Mouse (Mus musculus) heart, adult 2 months (tissue): ENCODE measurements around the gene Cirbp. TPM values are rescaled to one million over a fixed set of nuclear protein-coding genes. Genes with fewer than 3 reads are reported as not detected.

Source experiments
- DNase-seq, 2 experiments: peaks; one replicate each; pipeline ENCODE4 v3.0.0; 2021
- H3K27ac ChIP-seq: fragments of 200-600 bp; 2 replicates; pipeline ENCODE4 v1.8.1; 2022
- H3K27me3 ChIP-seq: fragments of 200-500 bp; 2 replicates; pipeline ENCODE4 v1.6.1; 2012; ENCODE audit warnings: mild to moderate bottlenecking, low read length, inconsistent platforms, mixed read lengths; ENCODE audit not compliant: control insufficient read depth, insufficient read depth
- H3K36me3 ChIP-seq: fragments of 200-500 bp; 2 replicates; pipeline ENCODE4 v1.6.1; 2012; ENCODE audit warnings: low read length, inconsistent platforms; ENCODE audit not compliant: control insufficient read depth, insufficient read depth
- H3K4me1 ChIP-seq: fragments of 200-500 bp; 2 replicates; pipeline ENCODE4 v1.6.1; 2011; ENCODE audit warnings: low read length; ENCODE audit not compliant: control insufficient read depth, insufficient read depth
- H3K4me3 ChIP-seq: fragments of 200-600 bp; 2 replicates; pipeline ENCODE4 v1.8.1; 2022
- H3K79me2 ChIP-seq: fragments of 200-500 bp; replicated peaks from 2 replicates; pipeline ENCODE4 v1.6.1; 2012; ENCODE audit warnings: mild to moderate bottlenecking, inconsistent platforms, low read length, moderate library complexity, mixed read lengths; ENCODE audit not compliant: control insufficient read depth, insufficient read depth
- H3K9ac ChIP-seq: fragments of 200-500 bp; 2 replicates; pipeline ENCODE4 v1.6.1; 2012; ENCODE audit warnings: low read depth, mild to moderate bottlenecking, control low read depth, inconsistent platforms, low read length, mixed read lengths
- CTCF ChIP-seq: fragments of 200-600 bp; IDR thresholded peaks from 2 replicates; pipeline ENCODE4 v1.8.1; 2022; ENCODE audit warnings: antibody characterized with exemption, mild to moderate bottlenecking, moderate library complexity
- EP300 ChIP-seq: fragments of 200-500 bp; IDR thresholded peaks from 2 replicates; pipeline ENCODE4 v1.6.1; 2011; ENCODE audit warnings: low read depth, low read length, control low read depth; ENCODE audit not compliant: insufficient read depth
- POLR2A ChIP-seq: fragments of 200-500 bp; IDR thresholded peaks from 2 replicates; pipeline ENCODE4 v1.6.1; 2011; ENCODE audit warnings: mild to moderate bottlenecking, low read depth, low read length, control low read depth; ENCODE audit not compliant: insufficient read depth
- WGBS: fragments of 180-500 bp; shearing (Covaris S2); methylation state at CpG from one replicate; pipeline ENCODE4 v1.1.7; 2018; 5-methylcytosine and 5-hydroxymethylcytosine counted together
- intact Hi-C: fragments of 180-260 bp; cut with DNase I; formaldehyde crosslinking; loops from one replicate; pipeline ENCODE4 v1.15.1; 2025
- polyA plus RNA-seq: library from polyadenylated mRNA; depleted of rRNA; stranded (reverse); fragments of >200 nt; gene quantifications from 2 replicates; pipeline ENCODE4 v1.2.3, GENCODE M21; 2012
- total RNA-seq, 2 experiments: library from RNA; stranded (reverse); gene quantifications; 2 replicates each; pipeline ENCODE4 v1.2.3; 2021

Gene Cirbp
- total and polyA plus RNA-seq, 3 experiments, result 34.2 to 85.8 (median 43.2) TPM

GRCm38 (mm10) chr10:80150226-80151210 is 15.3 kb upstream of the Cirbp start:
- TF ChIP-seq CTCF, result no peak
- TF ChIP-seq EP300, result no peak
- no peak for TF ChIP-seq POLR2A
- DNase-seq, result peak; percentile 67 to 79
- Histone ChIP-seq H3K27ac (peak overlapping the region; percentile 93), H3K9ac (peak overlapping the region; percentile 82), H3K36me3 (peaks cover 17% of the 10 kb centered on the region), H3K79me2 (peaks cover 2% of the 10 kb centered on the region; the same call in 1 of the 2 replicates), H3K4me1 (peaks cover 25% of the 10 kb centered on the region), H3K27me3 (no peaks in the 10 kb centered on the region), H3K4me3 (peak overlapping the region; percentile 66)
- 1% methylated on average over 61 of the region's 71 CpGs for WGBS
- intact Hi-C loops, result loop anchor here (1.0 kb wide), 1 partner anchor 8 kb away; no protein-coding TSS in a partner anchor

- H3K9ac ChIP-seq, result peak overlapping the region; percentile 82
- intact Hi-C loops, result no loop called here
- peaks cover 2% of the 10 kb centered on the region; the same call in 1 of the 2 replicates for H3K79me2 ChIP-seq
- H3K36me3 ChIP-seq, result peaks cover 25% of the 10 kb centered on the region
- WGBS, result 3% methylated on average over 25 of the region's 26 CpGs
- DNase-seq, result peak; percentile 77 to 82
- peak overlapping the region; percentile 93 for H3K27ac ChIP-seq
- TF ChIP-seq EP300, result peak; percentile 35; the same call in 1 of the 2 replicates
- TF ChIP-seq POLR2A, result peak; percentile 72
- no peak for TF ChIP-seq CTCF
- H3K27me3 ChIP-seq, result no peaks in the 10 kb centered on the region
- peaks cover 24% of the 10 kb centered on the region for H3K4me1 ChIP-seq
- peak overlapping the region; percentile 66 for H3K4me3 ChIP-seq
Measured at GRCm38 (mm10) chr10:80151211-80152034, 14.4 kb upstream of the Cirbp start.

- peak; percentile 68 to 80 for DNase-seq
- Histone ChIP-seq H3K79me2 (peaks cover 2% of the 10 kb centered on the region; the same call in 1 of the 2 replicates), H3K36me3 (peaks cover 28% of the 10 kb centered on the region), H3K4me3 (peak overlapping the region; percentile 66), H3K9ac (peak overlapping the region; percentile 82), H3K27ac (peak overlapping the region; percentile 93), H3K27me3 (no peaks in the 10 kb centered on the region), H3K4me1 (peaks cover 20% of the 10 kb centered on the region)
- intact Hi-C loops, result no loop called here
- TF ChIP-seq CTCF (no peak), POLR2A (peak; percentile 43; the same call in 1 of the 2 replicates), EP300 (peak; percentile 40; the same call in 1 of the 2 replicates)
- WGBS, result 3% methylated on average over 15 of the region's 15 CpGs
Measured at GRCm38 (mm10) chr10:80152071-80152872, 13.5 kb upstream of the Cirbp start.

DNA sequence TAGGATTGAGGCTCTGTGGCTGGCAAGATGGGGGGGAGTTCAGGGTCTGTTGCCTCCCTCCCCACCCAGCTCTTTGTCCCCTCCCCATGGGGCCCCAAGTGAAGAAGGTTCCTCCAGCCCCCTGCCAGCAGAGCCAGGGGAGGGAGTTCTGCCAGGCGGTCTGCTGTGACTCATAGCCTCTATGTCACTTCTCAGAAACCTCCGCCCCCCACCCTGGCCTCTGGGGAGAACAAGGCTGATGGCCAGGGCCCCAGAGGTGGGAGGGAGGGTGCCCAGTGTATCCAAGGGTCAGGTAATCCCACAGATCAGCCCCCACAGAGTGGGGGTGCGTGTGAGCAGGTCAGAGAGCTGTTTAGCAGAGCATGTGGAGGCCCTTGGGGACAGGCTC is 12.9 kb upstream of the Cirbp start:
- 16% methylated on average over 3 of the region's 3 CpGs for WGBS
- Histone ChIP-seq H3K4me1 (peaks cover 17% of the 10 kb centered on the region), H3K9ac (peak overlapping the region; percentile 82), H3K36me3 (peaks cover 32% of the 10 kb centered on the region), H3K27ac (peak overlapping the region; percentile 93), H3K79me2 (peaks cover 2% of the 10 kb centered on the region; the same call in 1 of the 2 replicates), H3K4me3 (peak overlapping the region; percentile 66; the same call in 1 of the 2 replicates), H3K27me3 (no peaks in the 10 kb centered on the region)
- intact Hi-C loops, result no loop called here
- TF ChIP-seq CTCF, result no peak
- no peak for TF ChIP-seq EP300
- no peak for TF ChIP-seq POLR2A
- DNase-seq, result peak; percentile 67 to 69

DNA sequence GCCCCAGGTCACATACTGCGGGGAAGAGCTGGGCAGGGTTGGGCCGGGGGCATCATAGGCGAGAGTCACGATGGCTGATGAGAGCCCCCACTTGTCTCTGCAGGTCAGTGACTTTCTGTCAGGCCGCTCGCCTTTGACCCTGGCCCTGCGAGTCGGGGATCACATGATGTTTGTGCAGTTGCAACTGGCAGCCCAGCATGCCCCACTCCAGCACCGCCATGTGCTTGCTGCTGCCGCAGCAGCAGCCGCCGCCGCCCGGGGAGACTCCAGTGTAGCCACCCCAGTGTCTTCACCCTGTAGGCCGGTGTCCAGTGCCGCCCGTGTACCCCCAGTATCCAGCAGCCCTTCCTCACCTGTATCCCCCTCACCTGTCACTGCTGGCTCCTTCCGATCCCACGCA is 12.1 kb upstream of the Cirbp start:
- TF ChIP-seq POLR2A (no peak), EP300 (no peak), CTCF (no peak)
- peaks cover 34% of the 10 kb centered on the region for H3K36me3 ChIP-seq

More for the DNA sequence above, 12.1 kb upstream of the Cirbp start:
- intact Hi-C loops, result no loop called here
- no peaks in the 10 kb centered on the region for H3K27me3 ChIP-seq
- peaks cover 2% of the 10 kb centered on the region; the same call in 1 of the 2 replicates for H3K79me2 ChIP-seq
- 82% methylated on average over 19 of the region's 19 CpGs for WGBS
- no peak for DNase-seq
- no peak overlapping the region for H3K4me3 ChIP-seq
- peaks cover 20% of the 10 kb centered on the region for H3K4me1 ChIP-seq
- no peak overlapping the region for H3K9ac ChIP-seq
- peak overlapping the region; percentile 93 for H3K27ac ChIP-seq
